ENCODE assay signal across 8 mouse cellular contexts in the genomic region with DNA sequence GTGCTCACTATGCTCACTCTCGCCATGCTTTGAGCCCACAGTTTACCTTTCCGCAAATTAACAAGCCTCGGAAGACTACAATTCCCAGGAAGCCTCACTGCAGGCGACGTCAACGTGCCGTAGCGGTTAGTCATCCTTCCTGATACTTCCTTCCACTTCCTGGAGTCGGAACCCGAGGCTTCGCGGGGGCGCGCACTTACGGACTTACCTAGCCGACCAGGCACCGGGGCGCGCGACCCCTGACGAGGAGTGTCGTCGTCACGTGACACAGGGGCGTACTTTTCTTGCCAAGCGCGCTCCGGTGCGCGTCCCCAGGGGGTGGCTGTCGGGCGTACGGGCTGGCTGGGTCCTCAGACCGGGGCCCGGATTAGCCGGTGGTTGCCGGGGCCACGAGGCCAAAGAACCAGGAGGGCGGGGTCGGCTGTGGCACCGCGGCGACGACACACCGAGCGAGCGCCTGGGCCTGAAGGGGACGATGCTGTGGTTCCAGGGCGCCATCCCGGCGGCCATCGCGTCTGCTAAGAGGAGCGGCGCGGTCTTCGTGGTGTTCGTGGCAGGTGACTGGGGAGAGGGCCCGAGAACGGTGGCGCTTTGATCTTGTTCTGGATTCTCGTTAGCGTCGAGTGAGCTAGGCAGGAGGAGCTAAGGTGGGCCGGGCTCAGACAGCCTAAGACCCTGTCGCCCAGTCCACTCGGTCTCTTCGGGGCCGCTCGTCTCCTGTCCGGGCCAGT. TPM values are rescaled to one million over a fixed set of nuclear protein-coding genes. Genes with fewer than 3 reads are reported as not detected.
DNase-seq lines count a peak whose midpoint lies in the region; ATAC-seq and TF ChIP-seq lines count a peak whose summit lies in the region.

No protein-coding gene starts in this region.

- peak; percentile 95 for ATAC-seq in forebrain, embryonic 11.5 days (replicated peaks; ENCODE audit: low FRiP score)
- ATAC-seq in heart, embryonic 16.5 days (replicated peaks; ENCODE audit: extremely low read depth, insufficient read depth, low FRiP score) = peak; percentile 98
- ATAC-seq in liver, embryonic 15.5 days (ENCODE audit: insufficient read depth) = peak; percentile 93
- ATAC-seq in neural tube, embryonic 12.5 days (ENCODE audit: low FRiP score, low read depth) = peak; percentile 97

- dilution Hi-C loops in CH12.LX (cut with MboI; ENCODE audit: extremely low pct_ligation_motif_present, extremely low pct_unique_long_range_greater_than_20kb, low sequenced_read_pairs) = no loop called here

- peaks cover 0 to 11% of the 10 kb centered on the region in 2 experiments for H3K36me3 ChIP-seq in CH12.LX (replicated peaks in 1 of 2; ENCODE audit: control insufficient read depth in 1 of 2, insufficient read depth in 1 of 2, low read length in 1 of 2)
- no peaks in the 10 kb centered on the region for H3K36me3 ChIP-seq in forebrain, embryonic 11.5 days (ENCODE audit: control insufficient read depth, insufficient read depth, low read length)
- no peaks in the 10 kb centered on the region for H3K36me3 ChIP-seq in heart, embryonic 16.5 days (ENCODE audit: control insufficient read depth, insufficient read depth)
- H3K36me3 ChIP-seq in liver, embryonic 15.5 days (replicated peaks) = 0 out of 2 replicates have a peak, but pooled peaks cover 2% of the 10 kb centered on the region
- no peaks in the 10 kb centered on the region for H3K36me3 ChIP-seq in neural tube, embryonic 12.5 days

- peak; percentile 99 for DNase-seq in CH12.LX (ENCODE audit: extremely low read depth)
- peak; percentile 99 for DNase-seq in c-Kit-positive CD71-positive TER-119-negative erythroid progenitor cells, embryonic 14.5 days (ENCODE audit: low read depth)
- DNase-seq in forebrain, embryonic 11.5 days (ENCODE audit: low spot score) = peak; percentile 99
- DNase-seq in kidney, postnatal 36 days = peak; percentile 97 to 99
- peak; percentile 95 for DNase-seq in telencephalon, adult 2 months (ENCODE audit: low read depth, low spot score)

- peak overlapping the region; percentile 79 to 95 (median 84) for H3K4me3 ChIP-seq in CH12.LX (replicated peaks in 1 of 3; ENCODE audit: low read depth in 2 of 3, low read length in 2 of 3, poor library complexity in 1 of 3)
- H3K4me3 ChIP-seq in forebrain, embryonic 11.5 days (ENCODE audit: low read depth, low read length) = peak overlapping the region; percentile 70
- H3K4me3 ChIP-seq in heart, embryonic 16.5 days (ENCODE audit: low read length) = peak overlapping the region; percentile 85
- H3K4me3 ChIP-seq in liver, embryonic 15.5 days (replicated peaks) = peak overlapping the region; percentile 81
- H3K4me3 ChIP-seq in neural tube, embryonic 12.5 days = peak overlapping the region; percentile 62

- under 1% methylated on average over 71 of the region's 71 CpGs for WGBS in forebrain, embryonic 11.5 days
- under 1% methylated on average over 71 of the region's 71 CpGs for WGBS in heart, embryonic 16.5 days
- under 1% methylated on average over 71 of the region's 71 CpGs for WGBS in liver, embryonic 15.5 days (ENCODE audit: insufficient replicate concordance)
- WGBS in neural tube, embryonic 12.5 days = under 1% methylated on average over 71 of the region's 71 CpGs

- H3K27ac ChIP-seq in CH12.LX (ENCODE audit: insufficient read depth, low read depth) = peak overlapping the region; percentile 69
- peak overlapping the region; percentile 43; the same call in 1 of the 2 replicates for H3K27ac ChIP-seq in forebrain, embryonic 11.5 days (ENCODE audit: low read depth, low read length)
- H3K27ac ChIP-seq in heart, embryonic 16.5 days (ENCODE audit: low read length) = peak overlapping the region; percentile 87
- H3K27ac ChIP-seq in liver, embryonic 15.5 days (replicated peaks) = peak overlapping the region; percentile 88
- H3K27ac ChIP-seq in neural tube, embryonic 12.5 days = peak overlapping the region; percentile 57; the same call in 1 of the 2 replicates

- H3K79me2 ChIP-seq in CH12.LX (replicated peaks; ENCODE audit: control insufficient read depth, extremely low read depth, insufficient read depth, poor library complexity, severe bottlenecking) = peaks cover 29% of the 10 kb centered on the region

- H3K4me1 ChIP-seq in CH12.LX (ENCODE audit: control insufficient read depth in 1 of 2, insufficient read depth in 2 of 2) = peaks cover 0 to 18% of the 10 kb centered on the region in 2 experiments; a peak in 2 of 4 replicates
- no peaks in the 10 kb centered on the region; the same call in 1 of the 2 replicates for H3K4me1 ChIP-seq in forebrain, embryonic 11.5 days (replicated peaks; ENCODE audit: control insufficient read depth, insufficient read depth, low read length)
- peaks cover 7% of the 10 kb centered on the region for H3K4me1 ChIP-seq in heart, embryonic 16.5 days (ENCODE audit: control insufficient read depth, insufficient read depth, low read length)
- peaks cover 21% of the 10 kb centered on the region for H3K4me1 ChIP-seq in liver, embryonic 15.5 days (replicated peaks)
- peaks cover 8% of the 10 kb centered on the region; the same call in 1 of the 2 replicates for H3K4me1 ChIP-seq in neural tube, embryonic 12.5 days

- peak overlapping the region; percentile 92 for H3K9ac ChIP-seq in CH12.LX (ENCODE audit: insufficient read depth, low read depth)
- H3K9ac ChIP-seq in forebrain, embryonic 11.5 days (ENCODE audit: low read length) = peak overlapping the region; percentile 82
- peak overlapping the region; percentile 94 for H3K9ac ChIP-seq in heart, embryonic 16.5 days (ENCODE audit: low read length)
- peak overlapping the region; percentile 86 for H3K9ac ChIP-seq in liver, embryonic 15.5 days
- peak overlapping the region; percentile 72 for H3K9ac ChIP-seq in neural tube, embryonic 12.5 days

- peak; percentile 72 for TF ChIP-seq POLR2A in CH12.LX (IDR thresholded peaks at IDR 0.05; ENCODE audit: low read depth, low read length)

- no peak for TF ChIP-seq CTCF in CH12.LX (conservative IDR thresholded peaks at IDR 0.05 in 1 of 2, IDR thresholded peaks at IDR 0.05 in 1 of 2; ENCODE audit: low read depth in 2 of 2, low read length in 2 of 2)

- no peaks in the 10 kb centered on the region for H3K9me3 ChIP-seq in CH12.LX (replicated peaks; ENCODE audit: low read length)
- no peaks in the 10 kb centered on the region for H3K9me3 ChIP-seq in forebrain, embryonic 11.5 days (ENCODE audit: control insufficient read depth, low read length)
- H3K9me3 ChIP-seq in heart, embryonic 16.5 days (replicated peaks; ENCODE audit: control insufficient read depth, low read length) = no peaks in the 10 kb centered on the region
- H3K9me3 ChIP-seq in liver, embryonic 15.5 days (replicated peaks) = no peaks in the 10 kb centered on the region
- H3K9me3 ChIP-seq in neural tube, embryonic 12.5 days = no peaks in the 10 kb centered on the region

- H3K4me2 ChIP-seq in CH12.LX (ENCODE audit: insufficient read depth, low read depth, poor library complexity, severe bottlenecking) = peak overlapping the region; percentile 62; the same call in 1 of the 2 replicates
- peak overlapping the region; percentile 89 for H3K4me2 ChIP-seq in forebrain, embryonic 11.5 days (ENCODE audit: low read depth, low read length, severe bottlenecking)
- peak overlapping the region; percentile 93 for H3K4me2 ChIP-seq in heart, embryonic 16.5 days (ENCODE audit: low read depth, low read length)
- peak overlapping the region; percentile 96 for H3K4me2 ChIP-seq in liver, embryonic 15.5 days
- peak overlapping the region; percentile 91 for H3K4me2 ChIP-seq in neural tube, embryonic 12.5 days (replicated peaks)

- no peak for TF ChIP-seq RAD21 in CH12.LX (IDR thresholded peaks at IDR 0.05; ENCODE audit: low read depth, low read length)

- H3K27me3 ChIP-seq in CH12.LX (replicated peaks) = no peaks in the 10 kb centered on the region
- H3K27me3 ChIP-seq in forebrain, embryonic 11.5 days (ENCODE audit: control insufficient read depth, insufficient read depth, low read length) = no peaks in the 10 kb centered on the region
- H3K27me3 ChIP-seq in heart, embryonic 16.5 days (ENCODE audit: control insufficient read depth, insufficient read depth, low read length) = no peaks in the 10 kb centered on the region
- no peaks in the 10 kb centered on the region for H3K27me3 ChIP-seq in liver, embryonic 15.5 days
- H3K27me3 ChIP-seq in neural tube, embryonic 12.5 days (replicated peaks) = no peaks in the 10 kb centered on the region

- in situ Hi-C loops in CH12.LX (cut with MboI; ENCODE audit: low pct_ligation_motif_present, low pct_unique_long_range_greater_than_20kb, low sequenced_read_pairs) = no loop called here

- no peak for TF ChIP-seq EP300 in CH12.LX (IDR thresholded peaks at IDR 0.05; ENCODE audit: low read length)

TF ChIP-seq in CH12.LX, 34 proteins besides CTCF, POLR2A, EP300 and RAD21 (continues in another document):
- TF ChIP-seq USF1 (IDR thresholded peaks at IDR 0.05; ENCODE audit: low read depth, low read length) = peak; percentile 97
- peak; percentile 82 for TF ChIP-seq JUN (IDR thresholded peaks at IDR 0.05; ENCODE audit: insufficient read depth, low read depth, low read length)
- TF ChIP-seq MYC (IDR thresholded peaks at IDR 0.05; ENCODE audit: low read depth, low read length) = peak; percentile 61; the same call in 1 of the 2 replicates
- no peak for TF ChIP-seq ZC3H11A (IDR thresholded peaks at IDR 0.05; ENCODE audit: low read depth, low read length)
- TF ChIP-seq MXI1 (IDR thresholded peaks at IDR 0.05; ENCODE audit: low read depth, low read length) = peak; percentile 75
- TF ChIP-seq NELFE (IDR thresholded peaks at IDR 0.05; ENCODE audit: low read depth, low read length) = peak; percentile 79
- TF ChIP-seq JUND (conservative IDR thresholded peaks at IDR 0.05; ENCODE audit: low read depth, low read length) = peak; percentile 67; the same call in 1 of the 2 replicates
- peak; percentile 99 for TF ChIP-seq ELF1 (IDR thresholded peaks at IDR 0.05; ENCODE audit: low read depth, low read length)
- TF ChIP-seq HCFC1 (IDR thresholded peaks at IDR 0.05; ENCODE audit: low read depth, low read length) = peak; percentile 98
- TF ChIP-seq TCF12 (IDR thresholded peaks at IDR 0.05; ENCODE audit: low read depth, low read length) = peak; percentile 66; the same call in 1 of the 2 replicates
- peak; percentile 63; the same call in 1 of the 2 replicates for TF ChIP-seq TBP (conservative IDR thresholded peaks at IDR 0.05; ENCODE audit: low read depth, low read length)
- TF ChIP-seq MAZ (IDR thresholded peaks at IDR 0.05; ENCODE audit: low read depth, low read length) = 0 out of 2 replicates have a peak, but pooled peaks have one; percentile 43
- peak; percentile 84 for TF ChIP-seq BHLHE40 (IDR thresholded peaks at IDR 0.05; ENCODE audit: low read depth, low read length)

RNA-seq across cellular contexts. Expression of gene Ubxn4, which starts 0.4 kb away (rescaled TPM):
- total RNA-seq in CH12.LX (2012; rRNA removed) (41.5 and 47.2 TPM in 2 replicates), CH12.LX (2014; rRNA removed) (38.7 and 47.3 TPM in 2 replicates)
- 94.3 and 110 TPM in 2 replicates for polyA plus RNA-seq in CH12.LX (2012; ENCODE audit: insufficient read length, low read depth)
- 59.8 and 72.6 TPM in 2 replicates for polyA plus RNA-seq in forebrain, embryonic 11.5 days (2014; fragmentation: Nextera tagmentation; extraction: Ambion mirVana)
- polyA plus RNA-seq in heart, embryonic 16.5 days (2015; fragmentation: Nextera tagmentation; extraction: Ambion mirVana) = 46.7 and 53.8 TPM in 2 replicates
- 25.3 and 30.2 TPM in 2 replicates for polyA plus RNA-seq in liver, embryonic 15.5 days (2015; fragmentation: Nextera tagmentation; extraction: Ambion mirVana)
- polyA plus RNA-seq in neural tube, embryonic 12.5 days (2016; fragmentation: Nextera tagmentation; extraction: Ambion mirVana) = 73.6 and 80.1 TPM in 2 replicates

Comparison
In these comparisons a context has a peak if more than half of its experiments do, and no peak if none do; other contexts are left out.
1. Peak in every context shown above with its lines: DNase-seq, ATAC-seq, H3K4me3 ChIP-seq and H3K27ac ChIP-seq.